Mouse (Mus musculus) adrenal gland, adult 8-10 months (tissue): ENCODE results near the gene Pop5. TPM values are rescaled to one million over a fixed set of nuclear protein-coding genes. Genes with fewer than 3 reads are reported as not detected.

ENCODE experiments used
- DNase-seq: peaks from one replicate; pipeline ENCODE4 v3.0.0; 2022
- total RNA-seq, 4 experiments: library from RNA; stranded (reverse); gene quantifications; 2 replicates each; pipeline ENCODE4 v1.2.4; 2022

Pop5 gene
- total RNA-seq, 4 experiments from 2014 or later = 75.9 to 87.9 (median 84.9) TPM

DNA sequence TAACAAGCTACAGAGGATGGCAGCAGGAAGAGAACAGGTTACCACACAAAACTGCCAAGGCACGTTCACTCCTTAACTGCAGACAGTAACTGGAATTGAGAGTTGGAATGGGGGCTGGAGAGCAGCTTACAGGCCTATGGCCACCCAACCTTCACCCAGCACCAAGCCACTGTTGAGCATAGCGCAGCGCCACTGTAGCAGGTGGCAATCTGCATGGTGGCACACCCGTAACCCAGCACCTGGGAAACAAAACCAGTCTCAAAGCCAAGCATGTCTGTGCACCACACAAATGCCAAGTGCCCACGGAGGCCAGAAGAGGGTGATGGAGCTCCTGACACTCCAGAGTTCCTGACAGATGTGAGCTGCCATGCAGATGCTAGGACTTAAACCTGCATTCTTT lies 30.7 kb downstream of the Pop5 start:
- no peak for DNase-seq

DNA sequence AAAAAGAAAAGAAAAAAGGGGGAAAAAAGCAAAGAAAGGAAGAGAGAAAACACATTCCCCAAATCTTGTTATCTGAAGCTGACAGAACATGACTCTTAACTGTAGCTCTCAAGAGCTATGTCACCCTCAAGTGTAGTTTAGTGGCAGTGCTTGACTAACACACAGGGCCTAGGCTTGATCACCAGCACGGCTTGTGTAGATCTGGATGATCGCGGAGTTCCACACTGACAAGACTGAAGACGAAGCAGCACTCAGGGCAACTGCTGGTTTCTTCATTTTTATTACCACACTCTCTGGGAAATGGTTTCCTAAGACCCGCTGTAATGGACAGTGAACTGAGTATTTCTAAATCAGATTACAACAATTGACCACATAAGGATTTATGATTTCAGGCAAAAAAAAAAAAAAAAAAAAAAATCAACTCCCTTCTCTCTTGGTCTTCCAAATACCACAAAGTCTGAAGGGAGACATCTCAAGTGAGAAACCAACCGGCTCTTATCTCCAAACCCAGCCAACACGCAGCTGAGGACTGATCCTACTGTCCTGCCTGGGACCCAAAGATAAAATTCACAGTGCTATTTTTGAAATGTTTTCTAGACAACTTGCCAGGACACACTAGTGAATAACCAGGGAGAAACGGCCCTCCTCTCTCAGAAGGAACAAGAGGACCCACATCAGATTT lies 31.3 kb downstream of the Pop5 start:
- no peak for DNase-seq

DNA sequence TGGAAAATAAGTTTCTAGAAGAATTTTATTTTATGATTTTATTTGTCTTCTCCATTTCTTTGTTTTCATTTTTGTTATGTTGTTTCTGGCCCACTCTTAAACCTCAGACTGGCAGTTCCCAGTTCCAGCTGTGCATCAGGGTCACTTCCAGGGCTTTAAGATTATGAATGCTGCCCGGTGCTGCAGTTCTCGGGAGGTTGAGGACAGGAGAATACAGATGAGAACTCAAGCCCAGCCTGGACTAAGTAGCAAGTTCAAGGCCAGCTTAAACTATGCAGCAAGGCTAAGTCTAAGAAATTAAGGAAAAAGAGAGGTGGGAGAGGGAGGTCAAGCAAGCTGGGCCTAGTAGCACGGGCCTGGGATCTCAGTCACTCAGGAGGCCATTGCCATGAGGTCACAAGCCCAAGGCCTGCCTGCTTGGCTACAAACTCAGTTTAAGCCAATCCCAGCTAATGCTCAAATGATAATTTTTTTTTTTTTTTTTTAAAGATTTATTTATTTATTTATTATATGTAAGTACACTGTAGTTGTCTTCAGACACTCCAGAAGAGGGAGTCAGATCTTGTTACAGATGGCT lies 31.9 kb downstream of the Pop5 start:
- DNase-seq = peak; percentile 30

DNA sequence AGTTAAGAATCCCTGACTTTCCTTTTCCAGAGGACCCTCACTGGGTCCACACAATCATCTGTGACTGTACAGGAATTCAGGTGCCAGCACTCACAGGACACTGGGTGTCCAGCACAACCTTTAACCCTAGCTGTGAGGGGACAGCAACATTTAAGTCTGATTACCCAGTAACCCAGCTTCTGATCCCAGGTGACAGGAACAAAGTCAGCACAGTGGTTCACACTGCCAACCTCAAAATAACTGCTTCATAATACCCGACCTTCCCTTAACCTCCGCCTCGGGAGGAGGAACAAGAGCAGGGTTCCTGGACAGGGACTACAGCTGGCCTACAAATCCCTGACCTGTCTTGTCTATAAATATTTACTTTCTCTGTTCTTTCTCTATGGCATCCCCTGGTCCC lies 32.6 kb downstream of the Pop5 start:
- no peak for DNase-seq

DNA sequence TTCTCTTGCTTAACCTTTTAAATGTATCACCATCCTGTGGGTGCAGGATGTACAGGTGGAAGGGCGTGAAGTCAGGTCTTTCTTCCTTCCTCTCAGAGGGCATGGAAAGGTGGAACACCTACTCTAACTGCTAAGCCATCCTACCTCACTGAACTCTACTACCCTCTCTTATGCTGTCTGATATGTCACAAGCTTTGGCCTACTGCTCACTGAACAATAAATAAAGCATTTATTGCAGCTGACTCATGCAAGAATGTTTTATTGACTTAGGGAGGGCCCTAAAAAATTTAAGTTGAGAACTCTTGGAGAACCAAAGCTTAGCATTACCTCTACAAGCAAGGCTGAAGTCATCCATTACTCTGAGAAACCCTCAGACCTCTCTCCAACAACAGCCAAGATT lies 34.3 kb downstream of the Pop5 start:
- DNase-seq = no peak

DNA sequence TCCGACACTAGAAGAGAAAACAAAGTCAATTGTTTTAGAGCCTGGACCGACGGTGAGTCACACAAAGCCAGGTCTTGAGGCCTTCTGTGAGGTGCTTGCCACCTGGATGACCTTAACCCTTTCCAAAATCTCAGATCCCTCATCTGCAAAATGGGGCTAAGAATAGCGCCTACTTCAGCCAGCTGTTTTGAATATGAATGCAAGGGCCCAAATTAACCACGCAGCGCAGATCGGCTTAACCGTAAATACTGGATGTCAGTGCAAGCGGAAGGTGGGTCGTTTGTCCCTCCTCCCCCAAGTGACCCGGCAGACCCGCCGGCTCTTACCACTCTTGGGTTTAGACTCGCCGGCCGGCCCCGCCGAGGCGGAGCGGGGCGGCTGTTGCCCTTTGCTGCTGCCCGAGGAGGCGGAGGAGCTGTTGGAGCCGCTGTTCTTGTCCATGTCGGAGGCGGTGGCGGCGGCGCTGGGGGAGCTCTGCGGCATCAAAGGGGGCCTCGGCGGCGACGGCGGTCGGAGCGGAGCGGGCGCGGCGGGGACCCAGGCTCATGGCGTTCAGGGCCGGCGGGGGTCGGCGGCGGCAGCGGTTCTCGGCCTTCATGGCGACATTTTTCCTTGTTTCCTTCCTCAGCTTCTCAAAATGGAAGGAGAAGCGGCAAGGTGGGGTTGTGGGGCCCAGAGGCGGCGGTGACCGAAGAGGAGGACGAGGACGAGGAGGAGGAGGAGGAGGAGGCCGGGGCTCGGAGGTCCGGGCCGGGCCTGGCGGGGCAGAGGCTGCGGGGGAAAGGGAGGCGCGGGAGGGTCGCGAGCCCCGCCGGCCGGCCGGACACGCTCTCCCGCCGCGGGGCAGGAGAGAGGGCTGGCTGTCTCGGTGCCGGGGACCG lies 36.5 kb downstream of the Pop5 start:
- peak; percentile 23 for DNase-seq

DNA sequence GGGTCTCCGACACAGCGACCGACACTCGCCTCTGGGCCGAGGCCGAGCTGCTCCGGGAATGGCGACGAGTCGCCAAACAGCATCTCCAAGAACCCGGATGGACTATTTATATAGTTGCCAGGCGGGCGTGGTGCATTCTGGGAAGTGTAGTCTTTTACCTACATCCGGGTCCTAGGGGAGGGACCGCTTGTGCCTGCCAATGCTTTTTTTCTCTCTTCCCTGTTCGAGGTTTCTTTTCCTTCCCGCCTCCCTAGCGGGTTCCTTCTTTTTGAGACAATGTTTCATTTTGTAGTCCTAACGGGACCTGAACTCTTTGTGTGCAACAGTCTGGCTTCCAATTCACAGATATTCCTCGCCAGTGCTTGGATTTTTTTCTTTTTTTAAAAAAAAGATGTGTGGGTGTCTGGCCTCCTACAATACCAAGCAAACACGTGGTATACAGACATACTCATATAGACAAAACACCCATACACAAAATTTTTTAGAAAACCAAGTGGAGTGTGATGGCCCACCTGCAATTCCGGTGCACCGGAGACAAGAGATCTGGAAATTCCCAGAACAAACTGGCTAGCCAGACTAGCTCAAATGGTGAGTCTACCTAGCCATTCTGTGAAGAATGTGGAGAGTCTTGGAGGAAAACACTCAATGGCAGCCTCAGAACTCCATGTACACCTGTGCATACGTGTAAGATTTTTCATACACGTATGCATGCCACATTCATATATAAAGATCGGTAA lies 37.3 kb downstream of the Pop5 start, which contains the start of gene Rnf10:
Rnf10 (minus strand) TSS at position 87 of the 737 bp plus-strand sequence.
- peak; percentile 96 for DNase-seq

DNA sequence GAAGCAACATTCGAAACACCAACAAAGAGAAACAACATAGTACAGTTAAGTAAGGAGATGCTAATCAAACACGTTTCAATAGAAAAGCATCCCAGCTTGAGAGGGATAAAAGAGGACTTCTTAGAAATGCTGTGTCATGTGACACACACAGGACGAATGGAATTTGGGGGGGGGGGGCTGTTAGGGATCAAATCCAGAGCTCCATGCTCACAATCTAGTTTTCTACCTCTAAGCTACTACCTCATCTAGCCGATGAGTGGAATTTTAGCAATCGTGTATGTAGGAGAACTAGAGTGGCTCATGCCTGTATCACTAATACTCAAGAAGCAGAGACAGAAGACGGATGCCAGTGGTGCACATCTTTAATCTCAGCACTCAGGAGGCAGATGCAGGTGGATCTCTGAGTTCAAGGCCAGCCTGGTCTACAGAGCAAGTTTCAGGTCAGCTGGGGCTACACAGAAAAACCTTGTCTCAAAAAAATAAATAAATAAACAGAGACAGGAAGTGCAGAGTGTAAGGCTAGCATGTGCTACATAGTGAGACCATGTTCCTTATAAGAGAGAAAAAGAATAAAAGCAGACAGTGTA lies 38.0 kb downstream of the Pop5 start:
- DNase-seq = no peak

DNA sequence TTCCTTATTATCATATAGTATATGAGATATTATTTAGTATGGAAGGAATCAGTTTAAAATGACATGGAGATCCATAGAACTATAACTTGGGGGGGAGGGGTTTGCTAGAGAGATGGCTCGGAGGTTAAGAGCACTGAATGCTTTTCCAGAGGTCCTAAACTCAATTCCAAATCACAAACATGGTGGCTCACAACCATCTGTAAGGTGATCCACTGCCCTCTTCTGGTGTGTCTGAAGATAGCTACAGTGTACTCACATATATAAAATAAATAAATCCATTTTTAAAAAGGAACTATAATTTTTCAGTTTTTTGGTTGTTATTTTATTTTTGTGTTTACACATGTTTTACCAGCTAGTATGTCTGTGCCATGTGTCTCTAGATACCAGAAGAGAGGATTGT lies 38.7 kb downstream of the Pop5 start:
- no peak for DNase-seq

DNA sequence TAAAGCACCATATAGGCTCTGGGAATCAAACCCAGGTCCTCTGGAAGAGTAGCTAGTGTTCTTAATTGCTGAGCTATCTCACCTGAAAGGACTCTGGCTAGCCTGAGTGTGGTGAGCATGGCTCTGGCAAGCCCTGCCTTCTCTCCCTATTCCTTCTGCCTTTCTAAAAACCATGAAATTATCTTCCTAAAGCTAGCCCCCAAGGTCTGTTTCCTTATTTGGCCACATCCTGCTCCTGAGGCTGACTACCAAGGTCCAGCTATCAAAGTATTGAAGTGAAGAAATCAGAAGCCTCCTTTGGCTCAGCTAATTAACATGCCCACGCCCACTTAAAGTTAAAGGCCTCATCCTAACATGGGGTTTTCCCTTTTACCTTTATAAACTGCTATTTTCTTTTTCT lies 39.1 kb downstream of the Pop5 start:
- DNase-seq = peak; percentile 35

DNA sequence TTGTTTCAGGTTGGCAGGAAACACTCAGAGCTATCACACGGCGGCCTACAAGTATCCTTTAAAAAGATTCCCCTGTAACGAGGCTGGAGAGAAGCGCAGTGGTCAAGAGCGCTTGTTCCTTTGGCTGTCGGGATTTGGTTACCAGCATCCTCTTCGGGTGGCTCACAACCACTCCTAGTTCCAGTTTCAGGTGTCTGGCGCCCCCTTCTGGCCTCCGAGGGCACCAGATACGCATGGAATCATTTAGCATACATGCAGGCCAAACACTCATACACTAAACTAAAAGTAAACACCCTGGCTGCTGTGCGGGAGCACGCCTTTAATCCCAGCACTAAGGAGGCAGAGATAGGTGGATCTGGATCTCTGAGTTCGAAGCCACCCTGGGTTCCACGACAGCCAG lies 40.4 kb downstream of the Pop5 start:
- no peak for DNase-seq

DNA sequence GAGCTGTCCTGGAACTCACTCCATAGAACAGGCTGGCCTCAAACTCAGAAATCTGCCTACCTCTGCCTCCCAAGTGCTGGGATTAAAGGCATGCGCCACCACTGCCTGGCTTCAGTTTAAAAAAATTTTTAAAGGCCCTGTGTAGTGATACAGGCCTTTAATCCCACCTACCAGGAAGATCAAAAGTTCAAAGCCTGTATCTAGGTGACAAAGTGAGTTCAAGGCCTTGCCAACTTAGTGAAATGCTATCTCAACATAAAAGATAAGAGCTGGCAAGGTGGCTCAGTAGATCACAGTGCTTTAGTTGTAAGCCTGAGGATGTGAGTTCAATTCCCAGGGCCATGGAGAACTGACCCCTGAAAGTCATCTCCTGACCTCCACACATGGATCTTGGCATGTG lies 42.4 kb downstream of the Pop5 start:
- DNase-seq = no peak

DNA sequence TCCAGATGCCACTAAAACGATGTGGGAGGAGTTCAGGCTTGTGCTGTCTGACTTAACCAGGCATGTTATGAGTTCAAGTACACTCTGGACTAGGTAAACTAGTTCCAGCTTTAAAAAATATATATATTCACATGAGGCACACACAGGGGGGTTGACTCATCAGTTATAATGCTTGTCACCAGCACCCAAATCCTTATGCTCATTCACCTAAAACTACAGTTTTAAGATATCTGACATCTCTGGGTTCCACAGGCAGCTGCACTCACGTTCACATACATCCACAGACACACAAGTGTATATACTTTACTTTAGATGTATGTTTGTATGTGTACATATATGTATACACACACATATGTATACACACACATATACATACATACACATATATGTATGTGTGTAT lies 43.1 kb downstream of the Pop5 start:
- no peak for DNase-seq

DNA sequence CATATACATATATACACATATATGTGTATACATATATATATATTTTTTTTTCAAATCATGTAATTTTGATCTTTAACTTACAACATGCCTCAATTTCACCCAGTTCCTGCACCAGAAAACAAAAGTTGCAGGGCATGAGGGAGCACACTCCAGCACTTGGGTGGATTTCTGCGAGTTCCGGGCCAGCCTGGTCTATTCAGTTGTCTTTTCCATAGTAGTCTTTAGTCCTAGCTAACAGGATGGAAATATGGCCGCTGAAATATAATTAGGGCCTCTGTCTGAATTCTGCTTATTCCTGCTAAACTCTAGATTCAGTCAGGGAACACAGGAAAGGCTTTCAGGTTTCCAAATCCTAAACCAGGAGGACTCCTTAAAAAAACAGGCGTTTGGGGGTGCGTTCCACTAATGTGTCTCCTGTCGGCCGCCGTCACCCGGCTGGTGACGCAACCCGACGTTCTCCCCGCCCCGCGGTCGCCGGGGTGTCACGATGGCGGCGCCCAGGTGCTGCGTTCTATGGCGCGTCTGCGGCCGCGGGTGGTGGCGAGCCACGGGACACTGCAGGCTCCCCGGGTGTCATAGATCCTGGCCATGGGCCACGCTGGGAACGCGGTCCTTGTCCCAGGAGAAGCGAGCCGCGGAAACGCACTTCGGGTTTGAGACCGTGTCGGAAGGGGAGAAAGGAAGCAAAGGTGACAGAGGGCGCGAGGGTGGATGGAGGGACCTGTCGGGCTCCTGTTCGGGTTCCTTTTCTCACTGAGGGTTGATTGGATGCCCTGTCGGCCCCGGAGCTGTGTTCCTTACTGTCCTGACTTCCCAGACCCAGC lies 43.8 kb downstream of the Pop5 start, which contains the start of gene Coq5:
Coq5 (plus strand) TSS at position 441 of the 824 bp plus-strand sequence.
- peak; percentile 80 for DNase-seq

DNA sequence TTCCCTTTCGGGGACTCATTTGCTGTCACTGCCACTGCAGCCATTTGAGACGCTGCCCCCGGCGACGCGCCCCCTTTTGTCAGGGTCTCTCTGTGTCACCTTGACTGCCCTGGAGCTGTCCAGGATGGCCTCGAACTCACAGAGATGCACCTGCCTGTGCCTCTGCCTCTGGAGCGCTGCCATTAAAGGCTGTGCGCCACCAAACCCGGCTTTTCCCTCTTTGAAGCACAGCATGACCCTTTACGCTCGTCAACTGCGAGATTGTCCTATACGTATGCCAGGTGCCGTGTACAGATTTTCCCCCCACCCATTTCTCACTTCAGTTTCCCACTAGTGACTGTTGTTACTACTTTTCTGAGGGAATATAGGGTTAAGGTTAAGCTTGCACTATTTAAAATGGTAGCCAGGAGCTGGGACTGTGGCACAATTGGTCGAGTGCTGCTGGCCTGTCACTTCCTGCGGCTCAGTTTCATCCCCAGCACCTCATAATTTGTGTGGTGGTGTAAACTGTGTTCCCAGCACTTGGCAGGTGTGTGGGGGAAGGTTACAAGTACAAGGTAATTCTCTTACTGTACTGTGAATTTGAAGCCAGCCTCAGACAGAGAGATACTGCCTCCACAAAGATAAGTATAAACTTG lies 44.5 kb downstream of the Pop5 start:
- DNase-seq = no peak

DNA sequence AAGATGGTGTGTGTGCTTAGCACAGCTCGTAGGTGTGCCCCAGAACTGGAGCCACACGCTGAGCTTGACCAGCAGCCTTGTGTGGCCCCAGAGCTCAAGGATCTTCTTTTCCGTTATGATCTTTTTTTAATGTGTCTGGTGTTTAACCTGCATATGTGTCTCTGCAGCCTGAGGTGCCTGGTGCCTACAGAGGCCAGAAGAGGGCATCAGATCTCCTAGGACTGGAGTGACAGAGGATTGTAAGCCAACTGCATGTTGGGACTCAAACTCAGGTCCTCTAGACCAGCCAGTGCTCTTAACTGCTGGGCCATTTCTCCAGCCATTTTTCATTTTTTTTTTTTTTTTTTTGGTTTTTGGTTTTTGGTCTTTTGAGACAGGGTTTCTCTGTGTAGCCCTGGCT lies 49.1 kb downstream of the Pop5 start:
- DNase-seq = no peak

DNA sequence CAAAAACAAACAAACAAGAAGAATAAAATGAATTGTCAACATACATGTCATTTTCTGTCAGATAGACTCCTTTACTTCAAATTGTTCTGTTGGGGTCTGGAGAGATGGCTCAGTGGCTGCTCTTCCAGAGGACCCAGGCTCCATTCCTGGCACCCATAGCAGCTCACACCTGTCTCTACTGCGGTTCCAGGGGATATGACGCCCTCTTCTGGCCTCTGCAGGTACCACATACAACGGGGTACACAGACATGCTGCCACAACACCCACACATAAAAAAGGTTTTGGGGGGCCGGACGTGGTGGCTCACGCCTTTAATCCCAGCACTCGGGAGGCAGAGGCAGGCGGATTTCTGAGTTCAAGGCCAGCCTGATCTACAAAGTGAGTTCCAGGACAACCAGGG lies 58.5 kb downstream of the Pop5 start:
- DNase-seq = no peak
